Mouse (Mus musculus): ENCODE measurements around the gene Arhgap27.
"Not testable (repeated sequence)": the region's sequence is repeated elsewhere in the genome, so short reads cannot be mapped to it uniquely, and the experiment has no call there.

Gene Arhgap27

DNA sequence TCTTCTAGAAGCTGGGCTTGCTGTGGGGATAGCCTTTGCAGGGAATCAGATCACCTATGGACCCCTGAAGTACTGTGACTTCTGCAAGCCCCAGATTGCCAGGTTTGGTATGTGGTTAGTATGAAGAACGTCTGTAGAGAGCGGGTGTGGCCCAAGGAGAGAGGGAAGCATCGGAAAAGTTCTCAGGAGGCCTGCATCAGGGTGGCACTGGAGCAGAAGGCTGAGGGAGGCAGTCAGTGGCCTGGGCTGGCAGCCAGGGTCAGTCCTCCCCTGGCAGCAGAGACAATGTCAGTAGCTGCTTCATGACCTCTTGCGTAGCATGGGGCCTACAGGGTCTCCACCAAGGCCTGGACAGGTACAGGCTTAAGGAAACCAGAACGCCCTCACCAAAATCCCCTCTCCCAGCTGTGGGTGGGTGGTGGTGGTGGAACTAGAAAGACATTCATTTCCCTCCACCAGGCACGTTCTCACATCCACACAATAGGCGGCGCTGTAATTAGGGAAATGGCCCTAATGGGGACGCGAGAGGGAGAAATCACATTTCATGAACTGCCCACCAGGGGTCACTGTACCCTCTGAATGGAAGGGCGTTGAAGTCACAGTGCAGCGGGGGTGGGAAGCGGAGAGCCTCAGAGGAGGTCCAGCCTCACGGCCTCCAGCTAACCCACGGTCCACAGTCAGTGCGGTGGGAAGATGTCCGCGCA lies 31.2 kb downstream of the Arhgap27 start:
- DNase-seq: peak; percentile 98

DNA sequence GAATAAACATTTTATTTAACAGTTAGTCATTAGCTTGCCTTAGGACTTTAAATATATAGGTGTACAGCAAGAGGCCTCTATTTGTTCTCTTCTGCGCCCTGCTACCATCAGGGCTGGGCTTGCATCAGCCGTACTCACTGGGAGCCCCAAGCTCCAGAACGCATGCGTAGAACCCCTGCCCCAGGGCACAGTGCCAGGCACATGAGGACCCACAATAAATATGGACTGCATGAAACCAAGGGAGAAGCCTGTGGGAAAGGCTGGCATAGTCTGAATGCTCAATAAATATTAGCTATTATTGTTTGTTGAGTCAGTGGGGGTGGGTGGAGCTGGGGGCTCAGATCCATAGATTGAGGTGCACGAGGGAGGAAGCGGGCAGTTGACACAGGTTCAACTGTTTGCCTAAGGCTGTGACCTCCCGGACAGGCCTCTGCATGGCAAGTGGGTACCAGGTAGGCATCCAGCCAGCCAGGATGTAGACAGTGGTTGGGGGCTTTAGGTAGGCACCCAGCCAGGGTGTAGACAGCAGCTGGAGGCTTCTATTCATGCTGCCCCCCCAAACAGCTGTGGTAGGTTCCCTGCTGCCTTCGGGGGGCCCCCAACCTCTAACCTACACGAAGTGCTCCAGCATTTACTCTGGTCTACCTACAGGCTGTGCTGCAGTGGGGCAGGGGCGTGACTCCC lies 31.8 kb downstream of the Arhgap27 start:
- DNase-seq: peak; percentile 94

DNA sequence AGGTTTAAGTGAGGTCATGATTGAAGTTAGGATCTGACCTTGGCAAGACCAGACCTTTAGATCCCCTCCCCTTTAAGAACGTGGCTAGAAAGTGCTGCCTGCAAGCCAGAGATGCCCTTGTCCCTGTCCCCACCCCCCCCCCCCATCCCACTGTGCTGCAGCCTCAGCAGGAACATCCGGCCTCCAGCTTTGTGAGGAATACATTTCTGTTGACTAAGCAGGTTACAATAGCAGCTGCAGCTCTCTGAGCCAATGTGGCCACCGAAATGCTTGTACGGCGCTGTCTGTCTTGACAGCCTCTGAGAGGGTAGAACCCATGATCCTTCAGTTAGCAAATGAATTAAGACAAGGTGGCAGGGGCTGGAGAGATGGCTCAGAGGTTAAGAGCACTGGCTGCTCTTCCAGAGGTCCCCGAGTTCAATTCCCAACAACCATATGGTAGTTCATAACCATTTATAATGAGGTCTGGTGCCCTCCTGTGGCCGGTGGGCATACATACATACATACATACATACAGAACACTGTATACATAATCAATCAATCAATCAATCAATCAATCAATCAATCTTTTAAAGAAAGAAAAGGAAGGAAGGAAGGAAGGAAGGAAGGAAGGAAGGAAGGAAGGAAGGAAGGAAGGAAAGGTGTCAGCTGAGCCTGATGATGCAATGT lies 32.7 kb downstream of the Arhgap27 start:
- DNase-seq: peak; percentile 84

DNA sequence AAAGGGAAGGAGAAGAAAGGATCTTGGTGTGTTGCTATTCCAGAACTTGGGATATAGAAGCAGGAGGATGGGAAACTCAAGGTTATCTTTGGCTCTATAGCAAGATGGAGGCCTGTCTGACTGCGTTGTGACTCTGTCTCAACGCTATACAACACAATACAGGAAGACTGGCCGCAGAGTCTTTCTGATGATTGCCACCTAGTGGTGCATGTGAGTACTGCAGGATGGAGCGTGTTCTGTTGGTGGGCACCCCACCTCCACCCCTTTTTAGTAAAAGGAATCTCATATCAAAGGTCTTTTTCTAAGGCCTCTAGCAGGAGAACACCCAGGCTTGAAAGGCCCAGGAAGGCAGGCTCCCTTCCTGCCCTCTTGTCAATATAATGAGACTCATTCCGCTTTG lies 36.5 kb downstream of the Arhgap27 start:
- DNase-seq: peak; percentile 94

DNA sequence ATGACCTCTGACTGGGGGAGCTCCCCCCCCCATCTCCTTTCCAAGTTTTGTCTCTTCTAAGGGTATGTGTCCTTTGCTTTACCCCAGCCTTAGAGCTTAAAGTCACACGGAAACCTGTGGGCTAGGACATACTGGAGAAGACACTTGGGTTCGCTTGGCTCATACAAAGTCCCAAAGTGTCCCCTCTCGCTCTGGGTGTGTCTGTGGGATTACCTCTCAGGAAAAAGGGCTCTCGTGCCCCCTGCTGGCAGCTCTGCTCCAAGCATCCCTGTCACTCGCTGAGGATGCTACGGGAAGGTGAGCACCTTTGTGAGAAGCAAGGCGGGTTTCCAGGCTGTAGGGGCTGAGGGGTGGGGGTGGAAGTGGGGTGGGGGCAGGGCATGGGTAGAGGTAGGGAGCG lies 38.3 kb downstream of the Arhgap27 start:
- DNase-seq: peak; percentile 97

DNA sequence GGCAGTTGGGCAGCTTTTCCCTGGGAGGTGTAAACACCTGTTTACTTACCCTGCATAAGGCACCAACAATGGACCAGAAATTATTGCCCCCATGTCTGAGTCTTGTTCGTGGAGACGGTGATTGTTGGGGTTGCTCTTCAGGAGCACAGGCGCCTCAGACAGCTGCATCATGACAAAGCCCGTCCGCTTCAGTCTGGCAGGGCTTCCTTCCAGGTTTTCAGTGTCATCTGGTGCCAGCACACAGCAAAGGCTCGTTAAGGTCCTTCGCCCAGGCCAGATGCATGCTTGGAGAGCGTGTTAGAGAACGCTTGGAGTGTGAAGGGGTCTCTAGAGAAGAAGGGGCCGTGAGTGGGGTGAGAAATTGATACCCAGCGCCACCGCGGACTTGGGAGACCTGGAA lies 38.8 kb downstream of the Arhgap27 start:
- DNase-seq: no peak

DNA sequence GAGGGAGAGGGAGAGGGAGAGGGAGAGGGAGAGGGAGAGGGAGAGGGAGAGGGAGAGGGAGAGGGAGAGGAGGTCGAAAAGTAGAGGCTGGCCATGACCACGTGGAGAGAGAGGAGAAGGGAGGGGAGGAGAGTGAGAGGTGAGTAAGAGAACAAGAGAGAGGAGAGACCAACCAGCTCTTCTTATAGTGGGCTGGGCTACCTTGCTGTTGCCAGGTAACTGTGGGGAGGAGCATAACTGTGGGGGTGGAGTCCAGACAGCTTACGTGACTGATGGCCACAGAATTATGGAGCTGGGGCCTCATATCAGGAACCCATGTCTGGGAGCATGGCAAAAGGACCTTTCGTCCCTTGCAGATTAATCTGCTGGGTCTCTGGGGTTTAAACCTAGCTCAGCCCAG lies 40.7 kb downstream of the Arhgap27 start:
- not testable (repeated sequence) for DNase-seq

DNA sequence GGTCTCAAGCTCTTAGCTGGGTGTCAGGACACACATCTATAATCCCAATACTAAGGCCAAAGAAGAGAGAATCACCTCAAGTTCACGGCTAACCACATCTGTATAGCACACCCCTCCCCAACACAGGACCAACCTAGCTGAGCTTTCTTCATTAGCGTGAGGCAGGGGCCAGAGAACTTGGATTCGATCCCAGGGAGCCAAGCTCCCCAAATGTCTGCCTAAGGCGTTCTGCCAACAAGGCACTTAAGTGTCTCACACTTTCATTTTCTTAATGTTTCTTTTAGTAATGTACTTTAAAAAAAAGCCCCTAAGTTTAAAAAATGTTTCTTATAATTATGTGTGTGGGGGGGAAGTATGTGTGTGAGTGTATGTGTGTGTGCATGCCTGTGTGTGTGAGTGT lies 42.8 kb downstream of the Arhgap27 start:
- no peak for DNase-seq

DNA sequence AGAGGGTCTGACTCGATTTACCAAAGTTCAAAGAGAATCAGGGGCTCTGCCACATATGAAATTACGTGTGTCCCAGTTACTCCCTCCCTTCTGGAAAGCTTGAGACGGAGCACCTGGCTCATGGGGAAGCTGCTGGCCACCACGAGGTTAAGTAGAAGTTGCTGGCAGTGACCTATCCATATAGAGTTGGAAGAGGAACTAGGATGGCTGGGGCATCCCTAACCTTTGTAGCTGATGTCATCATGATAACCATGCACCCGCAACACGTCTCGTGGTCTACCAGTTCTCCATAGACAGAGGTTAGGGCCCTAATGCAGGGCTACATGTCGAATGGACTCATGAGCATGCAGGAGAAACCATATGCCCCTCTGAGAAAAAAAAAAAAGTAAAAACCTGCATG lies 43.3 kb downstream of the Arhgap27 start:
- no peak for DNase-seq

DNA sequence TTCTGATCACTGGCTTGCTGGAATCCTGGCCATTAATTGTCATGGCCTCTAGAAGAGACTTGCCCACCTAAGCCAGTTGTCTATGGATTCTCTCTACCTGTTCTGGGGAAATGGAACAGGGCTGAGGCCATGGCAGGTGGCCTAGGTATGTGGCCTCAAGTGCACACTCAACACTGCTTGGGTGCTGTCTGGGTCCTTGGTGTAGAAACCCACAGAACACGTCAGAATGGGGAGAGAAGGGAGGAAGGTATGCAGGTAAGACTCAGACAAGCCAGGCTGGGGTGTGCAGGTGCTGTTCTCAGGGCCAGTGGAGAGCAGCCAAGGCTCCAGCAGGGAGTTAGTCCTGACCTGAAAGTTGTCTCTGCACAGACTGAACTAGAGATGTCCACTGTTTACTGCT lies 45.5 kb downstream of the Arhgap27 start:
- DNase-seq: no peak

DNA sequence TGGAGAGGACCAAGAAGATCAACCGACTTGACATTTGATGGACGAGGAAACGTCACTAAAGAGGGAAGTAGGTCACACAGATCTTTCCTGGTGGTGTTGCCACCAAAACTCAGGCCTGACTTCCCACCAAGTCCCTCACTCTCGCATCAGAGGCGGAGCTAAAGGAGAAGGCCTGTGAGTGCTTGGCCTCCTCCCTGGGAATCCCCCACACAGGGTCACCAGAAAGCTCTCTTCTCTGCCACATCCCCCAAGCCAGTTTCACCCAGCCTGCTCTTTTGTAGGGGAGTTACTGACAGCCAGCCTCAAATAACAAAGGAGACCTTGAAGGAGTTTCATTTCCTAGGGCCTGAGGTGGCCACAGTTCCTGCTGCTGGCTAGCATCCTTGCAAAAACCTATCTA lies 48.1 kb downstream of the Arhgap27 start:
- DNase-seq: no peak

DNA sequence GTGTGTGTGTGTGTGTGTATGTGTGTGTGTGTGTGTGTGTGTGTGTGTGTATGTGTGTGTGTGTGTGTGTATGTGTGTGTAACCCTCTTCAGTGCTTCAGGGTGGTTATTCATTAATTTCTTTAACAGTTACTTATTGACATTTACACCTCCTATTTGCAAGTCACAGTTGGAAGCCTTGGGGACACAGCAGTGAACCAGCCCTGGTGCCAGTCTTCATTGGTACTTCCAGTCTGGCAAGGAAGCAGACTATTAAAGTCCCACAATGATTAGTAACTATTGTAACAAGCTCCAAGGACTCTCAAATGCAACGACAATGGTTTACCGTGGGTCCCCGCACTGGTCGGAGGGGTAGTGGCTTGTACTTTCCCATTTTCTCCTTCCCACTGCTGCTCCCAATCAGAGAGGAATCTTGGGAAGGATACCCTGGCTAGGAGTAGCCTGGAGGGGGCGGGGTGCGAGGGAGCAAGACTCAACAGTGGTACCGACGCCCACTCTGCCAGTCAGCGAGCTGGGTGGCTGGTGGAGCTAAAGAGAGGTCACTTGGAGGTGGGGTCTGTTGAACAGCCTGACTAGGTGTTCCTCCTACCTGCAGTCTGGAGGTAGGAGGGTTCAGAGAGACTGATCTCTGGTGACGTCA lies 48.6 kb downstream of the Arhgap27 start:
- no peak for DNase-seq

DNA sequence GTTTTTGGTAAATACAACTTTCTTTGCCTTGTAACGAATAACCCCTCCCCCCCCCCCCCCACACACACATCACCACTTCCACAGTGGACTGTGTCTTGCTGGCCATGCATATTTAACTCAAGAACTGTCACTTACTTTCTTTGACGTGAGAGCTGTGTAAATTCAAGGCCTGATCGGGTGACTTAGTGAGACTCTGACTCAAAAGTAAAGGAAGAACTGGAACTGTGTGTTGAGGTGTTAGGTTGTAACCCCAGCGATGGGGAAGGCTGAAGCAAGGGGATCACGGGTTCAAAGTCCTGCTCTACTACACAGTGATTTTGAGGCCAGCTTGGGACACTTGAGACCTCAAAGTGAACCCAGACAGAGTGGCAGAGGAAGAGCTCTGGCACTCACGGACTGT lies 50.0 kb downstream of the Arhgap27 start:
- DNase-seq: no peak

DNA sequence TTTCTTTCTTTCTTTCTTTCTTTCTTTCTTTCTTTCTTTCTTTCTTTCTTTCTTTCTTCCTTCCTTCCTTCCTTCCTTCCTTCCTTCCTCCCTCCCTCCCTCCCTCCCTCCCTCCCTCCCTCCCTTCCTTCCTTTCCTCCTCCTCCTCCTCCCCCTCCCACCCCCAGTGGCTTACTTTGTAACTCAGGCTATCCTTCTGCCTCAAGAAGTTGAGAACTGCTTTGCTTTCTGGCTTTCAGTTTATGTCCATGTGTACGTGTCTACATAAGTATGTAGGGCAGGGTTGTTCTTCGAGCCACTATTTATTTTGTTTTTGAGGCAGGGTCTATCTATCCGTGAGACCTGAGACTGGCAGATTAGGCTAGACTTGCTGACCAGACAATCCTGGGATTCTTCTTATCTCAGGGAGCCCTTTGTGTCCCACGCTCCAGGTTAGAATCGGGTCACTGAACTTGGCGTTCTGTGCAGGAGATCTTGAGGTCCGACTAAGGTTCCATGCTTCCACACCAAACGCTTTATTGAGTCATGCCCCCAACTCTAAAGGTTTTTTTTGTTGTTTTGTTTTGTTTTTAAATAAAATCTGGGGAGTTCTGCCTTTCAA lies 50.7 kb downstream of the Arhgap27 start:
- no peak for DNase-seq

DNA sequence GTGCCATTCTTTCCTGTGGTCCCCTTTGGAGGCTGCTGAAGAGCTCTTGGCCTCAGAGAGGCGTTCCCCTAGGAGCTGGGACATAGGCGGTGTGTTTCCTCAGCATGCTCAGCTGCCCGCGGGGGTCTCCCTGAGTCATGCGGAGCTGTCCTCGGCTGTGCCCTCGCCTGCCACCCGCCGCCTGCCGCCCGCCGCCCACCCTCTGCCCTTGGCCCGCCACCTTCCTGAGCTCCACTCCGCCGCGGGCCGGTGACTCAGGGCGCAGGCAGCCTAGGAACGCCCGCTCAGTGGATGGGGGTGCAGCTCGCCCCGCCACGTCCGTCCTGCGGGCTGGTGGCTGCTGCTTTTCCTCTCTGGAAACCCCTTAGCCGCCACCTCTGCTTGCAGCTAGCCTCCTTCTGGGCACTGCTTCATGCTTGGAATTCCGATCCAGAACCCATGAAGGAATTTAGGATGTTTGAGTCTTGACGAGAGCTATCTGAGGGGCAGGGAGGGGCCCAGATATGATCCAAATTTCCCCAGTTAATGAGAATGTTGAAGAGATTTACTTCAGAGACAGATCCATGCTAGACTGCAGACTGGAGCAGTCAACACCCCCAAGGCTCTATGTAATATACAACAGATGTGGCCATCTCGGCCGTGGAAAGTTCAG lies 51.4 kb downstream of the Arhgap27 start:
- DNase-seq: peak; percentile 97

DNA sequence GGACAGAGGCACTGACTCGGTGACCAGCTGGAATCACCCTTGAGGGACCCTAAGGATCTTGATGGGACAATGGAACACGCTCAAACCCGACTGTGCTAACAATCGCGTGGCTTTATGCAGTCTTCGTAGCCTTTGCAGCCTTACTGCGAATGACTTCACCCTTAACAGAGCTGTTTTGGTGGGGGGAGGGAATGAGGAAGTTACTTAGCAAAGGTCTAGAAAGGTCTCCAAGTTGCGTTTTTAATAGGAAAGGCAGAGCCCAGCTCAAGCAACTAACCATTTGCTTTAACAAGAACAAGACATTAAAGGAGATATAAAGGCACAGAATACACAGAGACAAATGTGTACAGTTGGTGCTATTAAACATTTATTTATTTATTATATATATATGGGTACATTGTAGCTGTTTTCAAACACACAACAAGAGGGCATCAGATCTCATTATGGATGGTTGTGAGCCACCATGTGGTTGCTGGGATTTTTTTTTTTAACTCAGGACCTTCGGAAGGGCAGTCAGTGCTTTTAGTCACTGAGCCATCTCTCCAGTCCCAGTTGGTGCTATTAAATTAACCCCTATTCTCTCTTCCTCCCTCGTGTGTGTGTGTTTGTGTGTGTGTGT lies 53.4 kb downstream of the Arhgap27 start:
- DNase-seq: no peak

DNA sequence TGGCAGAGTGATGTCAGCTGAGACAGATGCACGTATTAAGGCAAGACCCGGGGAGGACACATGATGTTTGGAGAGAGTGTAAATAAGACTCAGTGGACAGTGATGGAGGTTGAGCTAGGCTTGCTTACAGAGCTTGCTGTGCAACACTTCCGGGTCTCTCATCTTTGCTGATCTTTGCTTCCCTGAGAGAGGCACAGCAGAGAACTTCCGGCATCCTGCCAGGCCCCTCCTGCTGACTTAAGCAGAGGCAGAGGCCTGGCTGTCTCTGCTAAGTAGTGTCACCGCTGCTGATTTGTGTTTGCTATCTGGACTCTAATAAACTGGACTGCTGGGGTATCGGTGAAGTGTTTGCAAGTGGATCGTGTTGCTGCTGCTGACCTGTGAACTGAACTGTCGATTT lies 55.6 kb downstream of the Arhgap27 start:
- peak; percentile 97 for DNase-seq

DNA sequence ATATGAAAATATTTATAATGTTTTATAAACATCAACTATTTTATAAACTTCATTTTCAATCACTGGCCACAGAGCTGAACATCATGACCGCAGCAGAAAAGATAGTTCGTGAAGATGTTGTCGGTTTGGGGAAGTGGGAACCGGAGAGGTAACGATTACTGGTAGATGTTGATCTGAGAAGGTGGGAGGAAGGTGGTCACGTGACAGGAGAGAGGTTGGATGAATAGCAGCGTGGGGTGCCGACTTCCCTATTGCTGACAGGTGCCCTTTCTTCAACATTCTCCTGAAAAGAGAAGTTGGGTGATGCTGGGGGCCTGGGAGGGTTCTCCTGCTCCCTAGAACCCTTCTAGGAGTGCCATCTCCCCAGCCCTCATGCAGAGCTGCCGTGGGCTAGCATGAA lies 59.0 kb downstream of the Arhgap27 start:
- DNase-seq: no peak

DNA sequence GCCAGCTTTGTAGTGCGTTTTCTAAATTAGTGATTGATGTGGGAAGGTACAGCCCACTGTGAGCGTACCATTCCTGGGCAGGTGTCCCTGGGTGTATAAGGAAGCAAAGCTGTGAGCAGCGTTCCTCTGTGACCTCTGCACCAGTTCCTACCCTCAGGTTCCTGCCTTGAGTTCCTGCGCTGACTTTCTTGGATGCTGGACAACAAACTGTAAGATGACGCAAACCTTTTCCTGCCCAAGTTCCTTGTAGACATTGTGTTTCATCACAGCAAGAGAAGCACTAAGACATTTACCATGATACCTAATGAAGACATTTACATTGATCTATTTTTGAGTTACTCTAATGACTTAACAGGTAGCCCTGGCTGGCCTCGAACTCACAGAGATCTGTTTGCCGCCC lies 68.7 kb downstream of the Arhgap27 start:
- no peak for DNase-seq

DNA sequence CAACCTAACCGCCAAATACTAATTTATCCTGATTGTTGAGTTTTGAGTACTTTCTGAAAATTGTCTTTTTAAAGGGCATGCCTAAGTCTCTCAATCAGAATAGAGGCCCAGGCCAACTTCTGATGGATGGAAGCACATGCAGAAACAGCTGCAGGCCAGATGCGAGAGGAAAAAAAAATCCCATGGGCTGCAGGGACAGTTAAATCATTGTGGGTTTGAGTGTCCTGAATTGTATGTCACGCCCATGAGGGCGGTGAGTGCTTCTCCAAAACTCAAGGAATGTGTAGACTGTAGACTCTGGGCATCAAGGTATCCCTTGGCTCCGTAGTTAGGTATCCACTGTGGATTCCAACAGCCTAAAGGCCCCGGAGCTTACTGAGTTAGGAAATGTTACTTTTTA lies 69.4 kb downstream of the Arhgap27 start:
- peak; percentile 97 for DNase-seq

DNA sequence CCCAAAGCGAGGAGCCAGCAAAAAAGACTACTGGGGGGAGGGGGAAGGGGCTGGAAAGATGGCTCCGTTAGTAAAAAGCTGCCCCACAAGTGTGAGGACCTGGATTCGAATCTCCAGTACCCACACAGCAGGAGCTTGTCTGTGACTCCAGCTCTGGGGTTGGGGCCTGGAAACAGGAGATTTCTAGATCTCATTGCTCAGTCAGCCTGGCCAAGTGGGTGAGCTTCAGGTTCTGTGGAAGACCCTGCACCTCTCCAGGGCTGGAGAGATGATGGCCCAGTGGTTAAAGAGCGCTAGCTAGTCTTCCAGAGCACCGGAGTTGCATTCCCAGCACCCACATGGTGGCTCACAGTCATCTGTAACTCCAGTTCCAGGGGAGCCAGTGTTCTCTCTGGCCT lies 70.6 kb downstream of the Arhgap27 start:
- peak; percentile 93 for DNase-seq

DNA sequence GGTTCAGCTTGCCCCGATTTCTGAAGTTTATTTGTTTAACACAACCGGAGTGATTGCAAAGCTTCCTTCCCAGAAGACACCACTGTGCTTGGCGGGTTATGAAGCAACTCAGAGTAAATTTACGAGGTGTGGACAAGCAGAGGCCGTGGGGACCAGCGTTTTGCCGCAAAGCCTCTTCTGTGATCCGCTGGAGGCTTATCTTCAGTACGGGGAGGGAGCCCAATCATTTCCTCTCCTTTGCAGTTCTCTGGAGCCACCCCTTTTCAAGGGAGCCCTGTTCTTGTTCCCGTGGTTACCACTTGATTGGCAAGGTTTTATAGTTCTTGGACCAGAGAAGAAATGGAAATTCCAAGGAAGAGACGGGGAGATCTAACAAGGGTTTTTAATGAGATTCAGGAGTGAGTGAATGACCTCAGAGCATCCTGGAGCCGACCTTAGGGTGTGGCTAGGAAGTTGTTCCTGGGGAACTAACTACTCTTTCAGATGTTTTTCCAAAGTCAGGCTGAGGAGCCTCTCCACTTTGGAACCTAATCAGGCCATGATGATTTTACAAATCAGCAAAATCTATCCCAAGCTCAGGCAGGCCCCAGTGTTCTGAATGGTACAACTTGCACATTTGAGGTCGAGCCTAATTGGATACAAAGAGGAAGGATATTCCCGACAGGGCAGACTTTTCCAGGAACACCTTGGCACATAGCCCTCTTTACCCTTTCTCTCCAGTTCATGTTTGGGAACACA lies 71.2 kb downstream of the Arhgap27 start:
- peak; percentile 99 for DNase-seq

Measured in heart, adult 11 months (tissue).